8 mouse cellular contexts compared by ENCODE assay signal in genomic region chr16:77330996-77331395, GRCm38 (mm10).
DNase-seq lines count a peak whose midpoint lies in the region; ATAC-seq and TF ChIP-seq lines count a peak whose summit lies in the region.

No protein-coding gene starts in this region.

- peak overlapping the region; percentile 32 for H3K9ac ChIP-seq in stomach, postnatal 0 days (ENCODE audit: low read length)

- H3K4me3 ChIP-seq in forebrain, embryonic 10.5 days: peak overlapping the region; percentile 56
- H3K4me3 ChIP-seq in stomach, postnatal 0 days (ENCODE audit: low read depth, low read length): peak overlapping the region; percentile 52

- WGBS in forebrain, embryonic 10.5 days: 39% methylated on average over 8 of the region's 8 CpGs
- 11% methylated on average over 8 of the region's 8 CpGs for WGBS in stomach, postnatal 0 days

- peak; percentile 53; the same call in 1 of the 2 replicates for ATAC-seq in megakaryocyte-erythroid progenitor cell, adult 5-6 weeks (replicated peaks; ENCODE audit: low FRiP score, low TSS enrichment, poor library complexity, severe bottlenecking)
- ATAC-seq in stomach, postnatal 0 days (ENCODE audit: low FRiP score, low TSS enrichment): peak; percentile 75

- peak overlapping the region; percentile 91 for H3K27ac ChIP-seq in forebrain, embryonic 10.5 days
- H3K27ac ChIP-seq in stomach, postnatal 0 days (replicated peaks): peak overlapping the region; percentile 98

- DNase-seq in gastrocnemius, adult 18-20 months (ENCODE audit: low spot score): peak; percentile 26
- DNase-seq in gastrocnemius, postnatal 10 days: no peak
- DNase-seq in forebrain, embryonic 10.5 days (ENCODE audit: extremely low spot score, low spot score): peak; percentile 49
- DNase-seq in heart, postnatal 4 days: peak; percentile 65
- DNase-seq in layer of hippocampus, postnatal 14 days (ENCODE audit: low spot score in 2 of 2): peak; percentile 28 to 33
- DNase-seq in stomach, postnatal 0 days (ENCODE audit: low spot score): peak; percentile 62
- DNase-seq in cerebellum, postnatal 25 days: no peak

- H3K27me3 ChIP-seq in forebrain, embryonic 10.5 days (ENCODE audit: poor library complexity, severe bottlenecking): no peaks in the 10 kb centered on the region
- H3K27me3 ChIP-seq in stomach, postnatal 0 days (ENCODE audit: control insufficient read depth, insufficient read depth, low read length): no peaks in the 10 kb centered on the region

- 0 out of 2 replicates have a peak, but pooled peaks have one; percentile 4 for TF ChIP-seq CTCF in stomach, postnatal 0 days (IDR thresholded peaks at IDR 0.05; ENCODE audit: low read depth)

- peaks cover 45% of the 10 kb centered on the region for H3K4me1 ChIP-seq in forebrain, embryonic 10.5 days
- H3K4me1 ChIP-seq in stomach, postnatal 0 days (replicated peaks; ENCODE audit: control insufficient read depth, insufficient read depth): no peaks in the 10 kb centered on the region

- peak overlapping the region; percentile 64 for H3K4me2 ChIP-seq in stomach, postnatal 0 days (replicated peaks; ENCODE audit: low read depth)

- H3K9me3 ChIP-seq in forebrain, embryonic 10.5 days: 0 out of 2 replicates have a peak, but pooled peaks cover 3% of the 10 kb centered on the region
- H3K9me3 ChIP-seq in stomach, postnatal 0 days (ENCODE audit: control insufficient read depth, low read length): no peaks in the 10 kb centered on the region

- no peak for TF ChIP-seq EP300 in stomach, postnatal 0 days (optimal IDR thresholded peaks at IDR 0.05)

- peaks cover 25% of the 10 kb centered on the region for H3K36me3 ChIP-seq in forebrain, embryonic 10.5 days (replicated peaks)
- no peaks in the 10 kb centered on the region for H3K36me3 ChIP-seq in stomach, postnatal 0 days (ENCODE audit: control insufficient read depth, insufficient read depth, low read length)

Comparison
In these comparisons a context has a peak if more than half of its experiments do, and no peak if none do; other contexts are left out.
1. DNase-seq: peak in gastrocnemius, adult 18-20 months (single experiment), forebrain, embryonic 10.5 days (single experiment), heart, postnatal 4 days (single experiment), layer of hippocampus, postnatal 14 days (2 of 2) and stomach, postnatal 0 days (single experiment); none in gastrocnemius, postnatal 10 days (single experiment) and cerebellum, postnatal 25 days (0 of 2).